Mouse (Mus musculus) embryonic fibroblast, embryonic 13.5 days (primary cell): ENCODE data around the gene Syt3.

Experiments used
- CTCF ChIP-seq: IDR thresholded peaks from 2 replicates; pipeline ENCODE4 v1.5.1; 2011; ENCODE audit warnings: mild to moderate bottlenecking, control low read depth, low read length, moderate library complexity, borderline replicate concordance; ENCODE audit not compliant: insufficient read depth
- POLR2A ChIP-seq: IDR thresholded peaks from 2 replicates; pipeline ENCODE4 v1.6.1; 2011; ENCODE audit warnings: low read depth, mild to moderate bottlenecking, control low read depth, low read length, moderate library complexity

GRCm38 (mm10) chr7:44344622-44345021, 39.3 kb upstream of the Syt3 start:
- TF ChIP-seq CTCF (no peak), POLR2A (no peak)
